ENCODE assay signal across 34 mouse cellular contexts in the genomic region with DNA sequence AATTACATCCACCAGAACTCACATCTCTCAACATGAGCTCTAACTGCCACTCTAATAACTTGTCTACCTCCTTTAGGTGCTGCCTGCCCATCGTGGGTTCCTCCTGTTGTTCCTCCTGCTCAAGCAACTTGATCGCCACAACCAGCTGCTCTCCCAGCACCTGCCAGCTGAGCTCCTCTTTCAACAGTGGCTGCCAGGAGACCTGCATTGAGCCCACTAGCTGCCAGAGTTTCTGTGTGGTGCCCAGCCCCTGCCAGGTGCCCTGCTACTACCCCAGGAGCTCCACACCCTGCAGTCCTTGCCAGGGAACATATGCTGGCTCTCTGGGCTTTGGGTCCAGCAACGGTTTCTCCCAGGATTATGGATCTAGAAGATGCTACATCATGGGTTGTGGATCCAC. TPM values are rescaled to one million over a fixed set of nuclear protein-coding genes. Genes with fewer than 3 reads are reported as not detected.
"Had no signal": no experiment of that assay in that cellular context is flagged by ENCODE, and none has a peak within 500 bp of the region (broad histone marks: within the 10 kb centered on the region; RNA-seq: fewer than 3 reads in every experiment).

A gene (plus strand): TSS at position 150 of the 400 bp plus-strand sequence.

- H3K9me3 ChIP-seq: kidney, embryonic 15.5 days; limb, embryonic 10.5 days; limb, embryonic 13.5 days; liver, embryonic 12.5 days; liver, embryonic 15.5 days; lung, embryonic 15.5 days had no signal

- DNase-seq: kidney, adult 8-10 months; kidney, postnatal 10 days; kidney, postnatal 36 days; layer of hippocampus, postnatal 36 days; liver; lung, adult 18-20 months; lung, postnatal 10 days; lung, postnatal 36 days; midbrain, embryonic 14.5 days; right cerebral cortex, adult 18-20 months; right cerebral cortex, postnatal 14 days; right cerebral cortex, postnatal 4 days; thymus, adult 2 months; thymus, postnatal 14 days; thymus, postnatal 4 days had no signal

- H3K36me3 ChIP-seq: kidney, embryonic 15.5 days; limb, embryonic 10.5 days; limb, embryonic 13.5 days; liver, embryonic 12.5 days; liver, embryonic 15.5 days; lung, embryonic 15.5 days had no signal

- H3K4me3 ChIP-seq: kidney, embryonic 15.5 days; limb, embryonic 10.5 days; limb, embryonic 13.5 days; liver, embryonic 12.5 days; liver, embryonic 15.5 days; lung, embryonic 15.5 days had no signal

- H3K27me3 ChIP-seq: kidney, embryonic 15.5 days; limb, embryonic 13.5 days; liver, embryonic 12.5 days; liver, embryonic 15.5 days; lung, embryonic 15.5 days had no signal

- ATAC-seq: liver, embryonic 12.5 days had no signal

- H3K27ac ChIP-seq: kidney, embryonic 15.5 days; limb, embryonic 10.5 days; limb, embryonic 13.5 days; liver, embryonic 12.5 days; liver, embryonic 15.5 days; lung, embryonic 15.5 days; stomach, postnatal 0 days had no signal

- H3K9ac ChIP-seq: kidney, embryonic 15.5 days; limb, embryonic 13.5 days; liver, embryonic 12.5 days; liver, embryonic 15.5 days; lung, embryonic 15.5 days had no signal

- H3K4me2 ChIP-seq: kidney, embryonic 15.5 days; limb, embryonic 13.5 days; liver, embryonic 12.5 days; liver, embryonic 15.5 days; lung, embryonic 15.5 days; midbrain, embryonic 11.5 days had no signal

- H3K4me1 ChIP-seq: kidney, embryonic 15.5 days; limb, embryonic 10.5 days; limb, embryonic 13.5 days; liver, embryonic 12.5 days; liver, embryonic 15.5 days; lung, embryonic 15.5 days had no signal

RNA-seq across cellular contexts. Expression of the gene that starts here (rescaled TPM):
- total RNA-seq: layer of hippocampus, adult 8-10 months; layer of hippocampus, postnatal 10 days; layer of hippocampus, postnatal 36 days; left cerebral cortex, adult 8-10 months; left cerebral cortex, postnatal 14 days; megakaryocyte progenitor cell, adult 5-6 weeks; megakaryocyte-erythroid progenitor cell, adult 5-6 weeks; midbrain, postnatal 0 days had no signal
- polyA plus RNA-seq: kidney, embryonic 15.5 days; limb, embryonic 10.5 days; limb, embryonic 13.5 days; liver, embryonic 12.5 days; liver, embryonic 15.5 days; lung, embryonic 15.5 days; midbrain, embryonic 11.5 days; midbrain, embryonic 14.5 days; midbrain, postnatal 0 days; neural tube, embryonic 11.5 days; neural tube, embryonic 14.5 days; spleen, adult 2 months; stomach, embryonic 14.5 days; stomach, postnatal 0 days; thymus, adult 2 months had no signal
